Mouse (Mus musculus): ENCODE results near the gene Col18a1.

The Col18a1 gene

GRCm38 (mm10) chr10:77048196-77048595 is 118.2 kb downstream of the Col18a1 start:
- no peak for DNase-seq

DNA sequence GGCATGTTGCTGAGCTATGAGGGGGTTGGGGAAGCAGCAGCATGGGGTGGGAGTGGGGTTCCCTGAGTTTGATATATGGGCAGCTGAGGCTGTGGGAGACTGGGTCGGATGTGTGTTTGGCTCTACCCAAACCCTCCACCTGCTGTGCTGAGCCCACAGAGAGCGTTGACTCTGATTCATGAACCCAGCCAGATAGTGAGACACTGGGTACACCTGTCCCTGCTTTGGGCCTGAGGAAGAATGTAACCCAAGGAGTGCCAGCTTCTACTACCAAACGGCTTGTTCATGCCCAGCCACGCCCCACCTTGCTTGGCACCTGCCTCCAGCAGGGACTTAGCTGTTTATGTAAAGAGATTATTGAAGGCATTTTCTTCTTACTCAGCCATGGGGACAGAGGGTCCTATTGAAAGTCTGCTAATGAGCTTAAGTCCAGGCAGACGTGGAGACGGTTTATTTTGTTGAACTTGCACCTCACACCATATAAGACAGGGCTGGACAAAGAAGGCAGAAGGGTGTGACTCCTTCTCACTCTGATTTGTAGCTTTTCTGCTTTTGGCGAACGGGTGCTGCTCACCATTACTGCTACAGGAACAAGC is 127.7 kb downstream of the Col18a1 start:
- DNase-seq: no peak

DNA sequence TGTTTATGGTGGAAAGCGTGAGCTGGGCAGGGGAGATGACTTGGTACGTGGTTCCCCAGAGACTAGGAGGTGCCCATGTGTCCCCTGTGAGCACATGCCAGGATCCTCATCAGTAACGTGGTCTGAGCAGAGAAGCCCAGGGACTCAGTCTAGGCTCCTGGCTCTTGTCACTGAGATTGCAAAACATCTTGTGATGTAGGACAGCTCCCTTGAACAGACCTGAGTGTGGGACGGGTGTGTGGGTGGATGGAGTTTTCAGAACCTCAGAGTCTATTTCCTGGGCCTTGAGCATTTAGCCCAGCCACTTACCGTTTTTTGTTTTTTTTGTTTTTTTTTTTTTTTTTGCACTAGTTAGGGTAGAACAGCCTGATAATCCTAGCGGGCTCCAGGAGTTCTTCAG is 130.9 kb downstream of the Col18a1 start:
- DNase-seq: no peak

GRCm38 (mm10) chr10:77033323-77034025 is 132.9 kb downstream of the Col18a1 start:
- peak; percentile 96 for DNase-seq

DNA sequence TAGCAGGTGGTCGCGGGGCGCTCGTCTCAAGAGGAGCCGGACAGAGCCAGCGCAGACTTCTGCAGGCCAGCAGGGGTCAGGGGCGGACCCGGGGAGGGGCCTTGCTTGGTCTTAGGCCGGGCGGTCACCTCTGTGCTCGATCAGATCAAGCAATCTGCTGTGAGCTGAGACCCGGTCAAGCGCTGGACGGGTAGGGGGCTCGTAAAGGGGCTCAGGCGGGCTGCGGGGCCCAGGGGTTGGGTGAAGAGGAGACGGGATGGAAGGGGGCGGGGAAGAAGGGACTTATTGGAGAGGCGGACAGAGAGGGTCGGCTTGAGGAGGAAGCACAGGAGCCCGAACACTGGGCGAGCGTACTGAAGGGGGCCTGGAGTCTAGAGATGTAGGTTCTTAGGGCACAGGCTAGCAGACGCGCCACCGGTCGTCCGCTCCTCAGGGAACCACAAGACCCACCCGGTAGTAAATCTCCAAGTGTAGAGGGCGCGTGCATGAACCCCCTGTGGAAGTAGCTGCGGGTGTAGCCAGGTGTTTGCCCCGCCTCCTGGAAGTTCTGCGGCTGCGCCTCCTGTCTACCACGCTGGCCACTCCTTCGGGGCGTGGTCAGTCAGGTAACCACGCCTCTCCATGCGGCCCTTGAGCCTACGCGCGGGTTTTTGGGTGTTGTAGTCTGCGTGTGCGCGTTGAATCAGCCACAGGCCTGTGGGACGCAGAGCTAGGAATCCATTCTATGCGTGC is 133.6 kb downstream of the Col18a1 start:
- peak; percentile 99 for DNase-seq

DNA sequence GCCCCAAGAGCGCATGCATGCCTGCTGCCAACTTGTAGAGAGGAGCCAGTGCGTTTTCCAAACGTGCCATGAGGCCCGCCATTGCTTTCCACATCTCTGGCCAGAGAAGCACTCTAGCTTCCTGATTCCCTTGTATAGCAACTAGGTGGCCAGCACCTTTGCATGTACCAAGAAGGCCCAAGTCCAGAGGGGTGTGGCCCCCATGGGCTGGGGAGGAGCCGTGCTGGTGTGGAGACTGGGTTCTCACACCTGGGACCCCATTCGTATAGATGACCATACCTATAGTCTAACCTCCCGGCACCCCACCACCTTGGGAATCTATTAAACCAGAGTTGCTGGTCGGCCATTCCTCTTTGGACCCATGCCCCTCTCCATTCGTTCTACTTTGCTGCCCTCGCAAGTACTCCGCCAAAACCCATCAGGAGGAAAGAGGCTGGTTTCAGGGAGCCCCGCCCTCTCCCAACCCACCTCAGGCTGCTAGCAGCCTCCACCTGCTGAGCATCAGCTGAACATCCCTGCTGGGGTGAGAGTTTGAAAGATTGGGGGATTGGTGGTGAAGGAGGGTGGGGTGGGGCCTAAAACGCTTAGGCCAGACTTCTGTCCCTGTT is 134.5 kb downstream of the Col18a1 start, which contains the start of gene Slc19a1:
Gene Slc19a1, plus strand, starts transcription at position 474 of the 608 bp plus-strand sequence.
- DNase-seq: no peak

- DNase-seq: no peak
Measured at GRCm38 (mm10) chr10:77030666-77031065, 135.7 kb downstream of the Col18a1 start.

- DNase-seq: no peak
Measured at GRCm38 (mm10) chr10:77029761-77030160, 136.6 kb downstream of the Col18a1 start.

- DNase-seq: no peak
Measured at GRCm38 (mm10) chr10:77028782-77029296, 137.5 kb downstream of the Col18a1 start.

- DNase-seq: no peak
Measured at GRCm38 (mm10) chr10:77026944-77027343, 139.4 kb downstream of the Col18a1 start.

DNA sequence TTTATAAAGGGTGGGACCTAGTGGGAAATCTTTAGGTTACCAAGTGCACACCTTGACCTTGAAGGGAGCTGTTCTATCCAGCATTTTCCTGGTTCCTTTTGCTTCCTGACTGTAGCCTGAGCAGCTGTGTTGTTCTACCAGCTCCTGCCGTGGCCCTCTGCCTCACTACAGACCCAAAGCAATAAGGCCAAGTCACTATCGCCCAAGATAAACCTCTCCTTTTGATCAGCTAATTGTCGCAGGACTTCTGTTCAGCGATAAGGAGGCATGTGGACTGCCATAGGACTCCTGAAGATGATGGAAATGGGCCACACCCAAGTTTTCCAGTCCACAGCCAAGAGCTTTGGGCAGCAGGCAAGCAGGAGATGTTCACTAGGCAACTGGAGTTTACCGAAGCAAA is 142.1 kb downstream of the Col18a1 start:
- no peak for DNase-seq

DNA sequence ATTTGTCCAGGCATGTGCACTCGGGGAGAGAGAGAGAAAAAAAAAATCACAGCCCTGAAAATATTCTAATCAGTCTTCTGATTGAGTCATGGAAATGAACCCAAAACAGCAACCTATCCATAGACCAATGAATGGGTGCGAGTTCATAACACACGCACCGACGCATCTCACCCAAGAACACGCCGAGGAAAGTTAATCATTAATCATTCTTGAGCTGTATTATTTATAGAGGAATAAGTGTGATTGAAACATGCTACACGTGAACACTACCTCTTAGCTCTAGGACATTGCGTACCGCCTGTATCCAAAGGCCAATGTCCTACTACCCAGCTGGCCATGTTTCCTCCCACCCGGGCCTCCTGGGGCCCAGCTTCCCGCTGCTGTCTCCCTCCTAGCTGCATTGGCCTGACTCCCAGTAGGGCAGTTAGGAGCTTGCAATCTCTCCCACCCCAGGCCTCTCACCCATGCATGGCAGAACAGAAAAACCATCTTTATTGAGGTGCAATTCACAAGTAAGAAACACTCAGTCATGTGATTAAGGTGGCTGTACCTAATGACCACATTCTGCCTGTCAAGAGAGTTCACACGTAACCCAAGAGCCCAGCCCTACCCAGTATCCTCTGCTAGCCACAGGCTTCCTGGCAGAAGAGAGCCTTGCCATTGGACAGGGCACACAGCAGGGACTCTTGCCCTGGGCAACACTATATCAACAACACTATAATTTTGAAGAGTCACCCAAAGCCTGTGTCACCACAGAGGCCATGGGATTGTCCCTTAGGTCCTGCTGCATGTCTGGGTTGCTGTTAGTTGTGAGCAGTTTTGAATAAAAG is 143.8 kb downstream of the Col18a1 start:
- DNase-seq: no peak

- peak; percentile 95 for DNase-seq
Measured at GRCm38 (mm10) chr10:77021399-77022052, 144.8 kb downstream of the Col18a1 start.

- DNase-seq: no peak
Measured at GRCm38 (mm10) chr10:77017662-77018061, 148.7 kb downstream of the Col18a1 start.

- DNase-seq: no peak
Measured at GRCm38 (mm10) chr10:77017061-77017460, 149.3 kb downstream of the Col18a1 start.

- DNase-seq: peak; percentile 78
Measured at GRCm38 (mm10) chr10:77016499-77016898, 149.8 kb downstream of the Col18a1 start.

- DNase-seq: no peak
Measured at GRCm38 (mm10) chr10:77016080-77016479, 150.3 kb downstream of the Col18a1 start.

DNA sequence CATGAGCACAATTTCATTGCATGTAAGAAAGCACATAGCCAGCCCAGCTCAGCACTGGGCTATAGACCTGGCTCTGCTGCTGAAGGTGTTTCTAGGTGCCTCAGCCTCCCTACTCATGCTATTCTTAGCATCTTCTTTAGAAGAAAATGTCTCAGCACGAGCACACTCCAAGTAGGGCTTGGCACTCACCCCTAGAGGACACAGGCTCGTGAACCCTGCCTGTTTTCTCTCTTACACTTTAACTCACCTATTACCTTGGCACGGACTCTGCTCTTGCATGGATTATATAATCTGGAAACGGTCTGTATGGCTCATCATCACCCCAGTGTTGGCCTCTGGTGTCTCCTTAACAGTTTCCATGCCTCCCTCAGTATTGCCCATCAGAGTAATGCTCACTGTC is 154.7 kb downstream of the Col18a1 start:
- DNase-seq: no peak

GRCm38 (mm10) chr10:77008698-77009097 is 157.7 kb downstream of the Col18a1 start:
- DNase-seq: peak; percentile 77

DNA sequence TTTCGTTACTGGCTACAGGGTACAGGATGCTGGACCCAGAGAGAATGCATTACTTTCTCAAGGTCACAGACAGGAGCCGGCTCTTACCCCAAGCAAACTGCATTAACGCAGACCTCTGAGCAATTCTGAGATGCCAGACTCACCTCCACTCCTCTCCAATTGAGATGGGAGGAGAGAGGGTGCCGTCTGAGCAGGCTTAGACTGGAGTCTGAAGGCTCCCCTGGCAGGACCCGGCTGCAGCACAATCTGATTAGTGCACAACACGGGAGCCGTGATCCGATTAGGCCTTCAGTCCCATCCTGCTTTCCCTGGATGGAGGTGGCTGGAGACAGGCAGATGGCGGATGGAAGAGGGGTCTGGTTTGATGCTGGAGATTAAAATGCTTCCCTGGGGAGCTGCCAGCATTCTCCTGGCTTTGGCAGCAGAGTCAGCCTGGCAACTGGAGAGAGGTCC is 158.2 kb downstream of the Col18a1 start:
- DNase-seq: peak; percentile 82

GRCm38 (mm10) chr10:77007433-77008108 is 158.8 kb downstream of the Col18a1 start:
- DNase-seq: peak; percentile 87

Data from heart, adult 11 months (tissue).